34 mouse cellular contexts compared by ENCODE assay signal in the genomic region with DNA sequence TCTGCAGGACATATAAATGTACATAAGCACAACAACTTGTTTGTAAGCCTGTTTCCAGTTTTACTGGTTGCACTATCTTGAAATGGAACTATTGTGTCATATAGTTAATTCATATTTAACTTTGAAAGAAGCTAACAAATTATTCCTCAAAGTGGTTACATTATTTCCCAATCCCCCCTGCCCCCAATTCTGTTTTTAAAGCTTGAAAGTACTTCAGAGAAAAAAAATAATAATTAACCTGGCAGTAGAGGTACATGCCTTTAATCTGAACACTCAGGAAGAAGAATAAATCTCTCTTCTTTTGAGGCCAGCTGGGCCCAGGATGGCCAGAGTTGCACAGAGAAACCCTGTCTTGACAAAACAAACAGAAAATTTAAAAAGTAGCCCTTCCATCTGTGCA.
"Had no signal": no experiment of that assay in that cellular context is flagged by ENCODE, and none has a peak within 500 bp of the region (broad histone marks: within the 10 kb centered on the region; RNA-seq: fewer than 3 reads in every experiment).

No protein-coding gene starts in this region.

- H3K36me3 ChIP-seq: heart, embryonic 10.5 days; heart, embryonic 12.5 days; heart, embryonic 13.5 days; heart, embryonic 15.5 days; hindbrain, embryonic 10.5 days; hindbrain, embryonic 12.5 days; hindbrain, embryonic 13.5 days; hindbrain, embryonic 15.5 days; intestine, embryonic 15.5 days had no signal

- H3K27ac ChIP-seq: heart, adult 2 months; heart, embryonic 10.5 days; heart, embryonic 13.5 days; heart, embryonic 15.5 days; hindbrain, embryonic 10.5 days; hindbrain, embryonic 12.5 days; hindbrain, embryonic 13.5 days; hindbrain, embryonic 14.5 days; hindbrain, embryonic 15.5 days; hindbrain, postnatal 0 days; intestine, embryonic 15.5 days; kidney, postnatal 0 days; layer of hippocampus, adult 2 months had no signal

- H3K9me3 ChIP-seq: heart, embryonic 10.5 days; heart, embryonic 12.5 days; heart, embryonic 13.5 days; heart, embryonic 15.5 days; hindbrain, embryonic 10.5 days; hindbrain, embryonic 12.5 days; hindbrain, embryonic 13.5 days; hindbrain, embryonic 15.5 days; intestine, embryonic 15.5 days had no signal

- ATAC-seq: hindbrain, embryonic 16.5 days; hindbrain, postnatal 0 days; inflammation-experienced regulatory T-cells, adult 6 months; intestine, embryonic 15.5 days; intestine, embryonic 16.5 days; intestine, postnatal 0 days had no signal

- H3K27me3 ChIP-seq: heart, embryonic 12.5 days; heart, embryonic 13.5 days; heart, embryonic 15.5 days; hindbrain, embryonic 12.5 days; hindbrain, embryonic 13.5 days; hindbrain, embryonic 15.5 days; intestine, embryonic 15.5 days had no signal

- H3K4me1 ChIP-seq: intestine, embryonic 15.5 days had no signal

- H3K9ac ChIP-seq: heart, embryonic 12.5 days; heart, embryonic 13.5 days; heart, embryonic 15.5 days; hindbrain, embryonic 12.5 days; hindbrain, embryonic 13.5 days; hindbrain, embryonic 14.5 days; hindbrain, embryonic 15.5 days; intestine, embryonic 15.5 days had no signal

- H3K4me3 ChIP-seq: heart, adult 2 months; heart, embryonic 10.5 days; heart, embryonic 12.5 days; heart, embryonic 13.5 days; heart, embryonic 15.5 days; hindbrain, embryonic 10.5 days; hindbrain, embryonic 12.5 days; hindbrain, embryonic 13.5 days; hindbrain, embryonic 15.5 days; intestine, embryonic 15.5 days; layer of hippocampus, adult 2 months had no signal

- H3K4me2 ChIP-seq: heart, embryonic 11.5 days; heart, embryonic 12.5 days; heart, embryonic 13.5 days; heart, embryonic 15.5 days; hindbrain, embryonic 12.5 days; hindbrain, embryonic 13.5 days; hindbrain, embryonic 14.5 days; hindbrain, embryonic 15.5 days; intestine, embryonic 15.5 days had no signal

- DNase-seq: heart, adult 18-20 months; heart, adult 2 months; heart, postnatal 10 days; heart, postnatal 14 days; heart, postnatal 36 days; heart, postnatal 4 days; kidney, adult 11 months; kidney, adult 8-10 months; kidney, adult 9 months; kidney, postnatal 10 days; kidney, postnatal 14 days; kidney, postnatal 25 days; kidney, postnatal 36 days; kidney, postnatal 4 days; layer of hippocampus, adult 9-11 months; layer of hippocampus, postnatal 36 days had no signal
